Mouse (Mus musculus): ENCODE measurements around the gene Cltrn. TPM values are rescaled to one million over a fixed set of nuclear protein-coding genes. Genes with fewer than 3 reads are reported as not detected.

Gene Cltrn
- polyA plus RNA-seq, 1 experiment = not detected

- no peaks in the 10 kb centered on the region for H3K4me1 ChIP-seq (ENCODE audit: control insufficient read depth)
- H3K36me3 ChIP-seq (ENCODE audit: control insufficient read depth) = no peaks in the 10 kb centered on the region
- H3K27me3 ChIP-seq (ENCODE audit: control insufficient read depth) = peaks cover 1% of the 10 kb centered on the region
- H3K4me3 ChIP-seq (replicated peaks) = no peak overlapping the region
- peaks cover 2% of the 10 kb centered on the region; the same call in 1 of the 2 replicates for H3K9me3 ChIP-seq (ENCODE audit: control insufficient read depth, low read length)
- no peak for TF ChIP-seq TAL1 (IDR thresholded peaks at IDR 0.05; ENCODE audit: low read length)
- no peak for TF ChIP-seq GATA1 (IDR thresholded peaks at IDR 0.05; ENCODE audit: low read length)
Measured at GRCm38 (mm10) chrX:164154594-164154993, 66.0 kb downstream of the Cltrn start.

- Histone ChIP-seq H3K9me3 (ENCODE audit: control insufficient read depth, low read length) (no peaks in the 10 kb centered on the region), H3K36me3 (ENCODE audit: control insufficient read depth) (no peaks in the 10 kb centered on the region), H3K27me3 (ENCODE audit: control insufficient read depth) (peaks cover 14% of the 10 kb centered on the region), H3K4me3 (replicated peaks) (no peak overlapping the region), H3K4me1 (ENCODE audit: control insufficient read depth) (peaks cover 23% of the 10 kb centered on the region)
- peak; percentile 70 for TF ChIP-seq GATA1 (IDR thresholded peaks at IDR 0.05; ENCODE audit: low read length)
- peak; percentile 66 for TF ChIP-seq TAL1 (IDR thresholded peaks at IDR 0.05; ENCODE audit: low read length)
Measured at GRCm38 (mm10) chrX:164164681-164165080, 76.1 kb downstream of the Cltrn start.

Other genes starting within 250 kb of the Cltrn start
- 0.04 and 0.12 TPM in 2 replicates for gene Ap1s2, start 179.8 kb upstream of the Cltrn start, polyA plus RNA-seq (2012)
- gene Zrsr2, start 130.2 kb upstream of the Cltrn start, polyA plus RNA-seq (2012) = 2.6 and 3.9 TPM in 2 replicates
- gene Car5b, start 60.8 kb upstream of the Cltrn start, polyA plus RNA-seq (2012) = not detected in 2 replicates
- 1.5 and 1.9 TPM in 2 replicates for gene Siah1b, start 12.3 kb upstream of the Cltrn start, polyA plus RNA-seq (2012)
- not detected in 2 replicates for gene Ace2, start 50.5 kb downstream of the Cltrn start, polyA plus RNA-seq (2012)
- gene Bmx, start 169.4 kb downstream of the Cltrn start, polyA plus RNA-seq (2012) = not detected in 2 replicates
- gene Pir, start 180.5 kb downstream of the Cltrn start, polyA plus RNA-seq (2012) = 1.6 and 3.7 TPM in 2 replicates